Mouse (Mus musculus) erythroblast, embryonic 14.5 days (primary cell): ENCODE results near the gene Fmnl1.

Experiments used
- GATA1 ChIP-seq: IDR thresholded peaks from 2 replicates; pipeline ENCODE4 v1.6.1; 2012; ENCODE audit warnings: low read length, inconsistent platforms, mixed read lengths
- TAL1 ChIP-seq: IDR thresholded peaks from 3 replicates; pipeline ENCODE4 v1.6.1; 2012; ENCODE audit warnings: low read length, inconsistent platforms, mixed read lengths

DNA sequence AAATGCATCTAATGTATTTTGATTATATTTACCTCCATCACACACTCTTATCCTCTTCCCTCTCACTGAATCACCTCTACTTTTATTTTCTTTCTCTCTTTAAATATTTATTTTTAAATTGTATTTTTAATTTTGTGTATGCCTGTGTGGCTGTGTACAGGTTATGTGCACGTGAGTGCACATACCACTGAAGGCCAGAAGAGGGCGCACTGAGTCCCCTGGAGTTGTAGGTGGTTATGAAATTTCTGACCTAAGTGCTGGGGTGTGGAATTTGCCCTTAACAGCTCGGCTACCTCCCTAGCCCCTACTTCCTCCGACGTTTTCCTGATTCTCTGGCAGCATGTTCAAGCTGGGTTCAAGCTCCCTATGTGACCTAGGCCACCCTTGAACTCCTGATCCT is 42.8 kb downstream of the Fmnl1 start:
- TF ChIP-seq GATA1 (no peak), TAL1 (no peak)
